Mouse (Mus musculus): Measurements from ENCODE around the gene Dazap2.

GRCm38 (mm10) chr15:100627774-100628370, 12.7 kb downstream of the Dazap2 start:
- TF ChIP-seq CTCF (IDR thresholded peaks at IDR 0.05; ENCODE audit: insufficient read depth, low read depth, low read length), result no peak
- no peak for TF ChIP-seq POLR2A (IDR thresholded peaks at IDR 0.05; ENCODE audit: insufficient read depth, low read depth, low read length)

All from olfactory bulb, adult 2 months (tissue).